Mouse (Mus musculus): Measurements from ENCODE around the gene Cd44.

- no peak for TF ChIP-seq CTCF (IDR thresholded peaks at IDR 0.05; ENCODE audit: extremely low read depth, insufficient read length, insufficient replicate concordance, low read depth, low read length)
- no peak for TF ChIP-seq POLR2A (IDR thresholded peaks at IDR 0.05; ENCODE audit: low read depth, low read length)
These were observed 125.9 kb downstream of the Cd44 start for GRCm38 (mm10) chr2:102775561-102775960.

All from small intestine, adult 2 months (tissue).